Mouse (Mus musculus): ENCODE data around the gene S100g. TPM values are rescaled to one million over a fixed set of nuclear protein-coding genes. Genes with fewer than 3 reads are reported as not detected.

The S100g gene
- polyA plus RNA-seq, 1 experiment = 0.23 TPM

- TF ChIP-seq CTCF (IDR thresholded peaks at IDR 0.05; ENCODE audit: borderline replicate concordance, extremely low read depth, insufficient read depth, insufficient read length) = no peak
- no peak for TF ChIP-seq POLR2A (IDR thresholded peaks at IDR 0.05; ENCODE audit: borderline replicate concordance, extremely low read depth, insufficient read depth, insufficient read length, poor library complexity, severe bottlenecking)
Measured at GRCm38 (mm10) chrX:162921487-162922125, 42.8 kb downstream of the S100g start.

GRCm38 (mm10) chrX:162915697-162916096 lies 48.7 kb downstream of the S100g start:
- TF ChIP-seq CTCF (IDR thresholded peaks at IDR 0.05; ENCODE audit: borderline replicate concordance, extremely low read depth, insufficient read depth, insufficient read length) (peak; percentile 70; the same call in 1 of the 2 replicates), POLR2A (IDR thresholded peaks at IDR 0.05; ENCODE audit: borderline replicate concordance, extremely low read depth, insufficient read depth, insufficient read length, poor library complexity, severe bottlenecking) (no peak)
- DNase-seq (ENCODE audit: low read depth) = peak; percentile 76

More at GRCm38 (mm10) chrX:162921487-162922125, 42.8 kb downstream of the S100g start:
- DNase-seq (ENCODE audit: low read depth) = no peak

GRCm38 (mm10) chrX:162913651-162914050 lies 50.7 kb downstream of the S100g start:
- TF ChIP-seq CTCF (IDR thresholded peaks at IDR 0.05; ENCODE audit: borderline replicate concordance, extremely low read depth, insufficient read depth, insufficient read length) = no peak
- no peak for DNase-seq (ENCODE audit: low read depth)

Other genes with a start within 250 kb of the S100g start
- 113 and 119 TPM in 2 replicates for gene Rbbp7, start 204.2 kb downstream of the S100g start, polyA plus RNA-seq (2012; rRNA removed)
- 11.7 TPM in 2 replicates for gene Txlng, start 135.1 kb downstream of the S100g start, polyA plus RNA-seq (2012; rRNA removed)
- 18.8 and 27.9 TPM in 2 replicates for gene Syap1, start 76.2 kb downstream of the S100g start, polyA plus RNA-seq (2012; rRNA removed)
- gene Ctps2, start 63.4 kb downstream of the S100g start, polyA plus RNA-seq (2012; rRNA removed) = 47.1 and 67.7 TPM in 2 replicates